Mouse (Mus musculus) heart, postnatal 36 days (tissue): ENCODE measurements around the gene Asphd2. TPM values are rescaled to one million over a fixed set of nuclear protein-coding genes. Genes with fewer than 3 reads are reported as not detected.
A peak's percentile ranks its signal among the peaks of the same experiment; 100 is the strongest.

Source experiments
- DNase-seq, 2 experiments: peaks; one replicate each; pipeline ENCODE4 v3.0.0; 2021 to 2022
- intact Hi-C: fragments of 180-260 bp; cut with DNase I; formaldehyde crosslinking; loops from one replicate; pipeline ENCODE4 v1.15.1; 2025
- total RNA-seq, 2 experiments: library from RNA; stranded (reverse); gene quantifications; 2 replicates each; pipeline ENCODE4 v1.2.3; 2021

Asphd2 gene
- total RNA-seq, 2 experiments from 2014 or later = 0.49 to 0.92 TPM

DNA sequence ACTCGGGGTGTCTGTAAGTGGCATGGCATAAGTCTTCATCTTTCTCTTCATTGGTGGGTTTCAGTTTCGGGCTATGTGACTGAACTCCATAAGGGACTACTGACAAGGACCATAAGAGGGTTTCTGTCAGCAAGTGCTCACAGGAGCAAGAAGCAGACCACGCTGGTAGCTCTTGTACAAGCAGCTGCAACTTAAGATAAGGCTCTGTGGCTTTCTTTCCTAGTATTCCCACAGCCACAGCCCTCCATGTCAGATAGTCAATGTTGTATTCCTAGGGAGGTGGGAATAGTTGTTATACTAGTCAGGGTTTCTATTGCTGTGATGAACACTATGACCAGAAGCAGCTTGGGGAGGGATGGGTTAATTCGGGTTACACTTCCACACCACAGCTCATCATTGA, 35.1 kb downstream of the Asphd2 start:
- no peak for DNase-seq
- intact Hi-C loops = no loop called here

DNA sequence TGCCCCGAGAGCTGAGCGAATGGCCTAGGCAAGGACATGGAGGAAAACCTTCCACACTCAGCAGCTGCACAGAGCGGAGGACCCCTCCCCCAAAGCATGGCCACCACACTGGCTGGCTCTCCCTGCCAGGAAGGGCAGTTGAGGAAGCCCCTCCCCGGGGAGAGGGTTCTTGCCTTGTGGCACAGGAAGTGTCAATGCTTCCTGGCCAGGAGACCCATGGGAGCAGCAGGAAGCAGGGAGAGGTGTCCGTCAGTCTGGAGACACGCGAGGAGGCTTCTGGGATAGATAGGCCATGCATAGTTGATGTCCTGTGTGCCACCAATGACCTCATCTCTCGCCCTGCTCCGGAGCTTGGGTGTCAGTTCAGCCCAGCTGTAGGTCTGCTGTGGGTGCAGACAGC, 38.3 kb downstream of the Asphd2 start:
- peak in 1 of 2 experiments; percentile 11 for DNase-seq
- intact Hi-C loops = loop anchor here (1.0 kb wide), 1 partner anchor 85 kb away; no protein-coding TSS in a partner anchor

DNA sequence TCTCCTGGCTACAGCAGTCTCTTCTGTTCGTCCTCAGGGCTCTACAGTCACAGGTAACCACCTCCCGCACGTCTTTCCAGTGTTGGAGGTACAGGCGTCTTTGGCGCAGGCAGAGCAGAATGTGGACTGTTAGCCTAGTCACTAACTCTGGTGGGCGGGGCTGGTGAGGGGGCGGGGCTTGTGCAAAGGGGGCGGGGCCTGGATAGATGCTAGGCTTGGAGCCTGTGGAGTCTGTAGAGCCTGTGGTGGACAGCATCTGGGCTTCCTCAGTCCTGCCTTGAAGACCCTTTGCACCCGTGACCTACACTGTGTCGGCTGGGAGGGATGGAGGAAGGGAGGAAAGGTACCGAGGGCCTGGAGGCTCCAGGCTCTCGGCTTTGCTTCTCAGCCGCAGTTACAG, 38.8 kb downstream of the Asphd2 start, which contains the start of gene Gm6583:
Gene Gm6583, minus strand, starts transcription at position 124 of the 400 bp plus-strand sequence.
- intact Hi-C loops = loop anchor here (1.0 kb wide), 1 partner anchor 85 kb away; no protein-coding TSS in a partner anchor
- DNase-seq = no peak

DNA sequence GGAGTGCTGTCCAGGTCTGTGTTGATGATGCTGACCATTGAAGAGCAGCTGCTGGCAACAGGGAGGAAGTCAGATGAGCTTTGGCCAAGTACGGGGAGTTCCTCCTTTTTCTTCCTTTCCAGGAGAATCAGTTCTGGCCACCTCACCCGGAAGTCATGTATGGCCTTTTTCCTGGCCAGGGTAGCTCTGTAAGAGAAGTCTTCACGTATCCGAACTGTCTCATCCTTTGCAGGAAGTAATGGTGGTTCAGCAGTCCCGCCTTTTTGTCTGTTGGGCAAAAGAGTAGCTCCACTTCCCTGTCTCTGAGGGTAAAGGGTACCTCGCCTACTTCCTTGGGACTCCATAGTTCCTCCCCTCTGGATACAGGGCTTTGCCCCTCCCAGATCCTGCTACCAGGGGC, 39.2 kb downstream of the Asphd2 start:
- peak in 1 of 2 experiments; percentile 16 for DNase-seq
- intact Hi-C loops = no loop called here

DNA sequence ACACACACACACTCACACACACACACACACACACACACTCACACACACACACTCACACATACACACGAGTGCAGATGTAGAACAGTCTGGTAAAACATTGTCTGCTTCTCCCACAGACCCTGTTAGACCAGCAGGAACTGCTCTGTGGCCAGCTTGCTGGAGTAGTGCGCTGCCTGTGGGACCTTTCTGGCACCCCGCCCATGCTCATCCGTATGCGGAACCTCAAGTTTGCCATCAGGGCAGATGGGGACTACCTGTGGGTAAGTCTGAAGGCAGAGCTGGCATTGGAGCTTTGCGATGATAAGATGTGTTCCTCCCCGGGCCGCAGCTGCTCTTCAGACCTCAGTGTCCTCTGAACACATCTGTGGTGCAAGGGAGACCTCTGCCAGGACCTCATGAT, 45.5 kb downstream of the Asphd2 start:
- intact Hi-C loops = no loop called here

DNA sequence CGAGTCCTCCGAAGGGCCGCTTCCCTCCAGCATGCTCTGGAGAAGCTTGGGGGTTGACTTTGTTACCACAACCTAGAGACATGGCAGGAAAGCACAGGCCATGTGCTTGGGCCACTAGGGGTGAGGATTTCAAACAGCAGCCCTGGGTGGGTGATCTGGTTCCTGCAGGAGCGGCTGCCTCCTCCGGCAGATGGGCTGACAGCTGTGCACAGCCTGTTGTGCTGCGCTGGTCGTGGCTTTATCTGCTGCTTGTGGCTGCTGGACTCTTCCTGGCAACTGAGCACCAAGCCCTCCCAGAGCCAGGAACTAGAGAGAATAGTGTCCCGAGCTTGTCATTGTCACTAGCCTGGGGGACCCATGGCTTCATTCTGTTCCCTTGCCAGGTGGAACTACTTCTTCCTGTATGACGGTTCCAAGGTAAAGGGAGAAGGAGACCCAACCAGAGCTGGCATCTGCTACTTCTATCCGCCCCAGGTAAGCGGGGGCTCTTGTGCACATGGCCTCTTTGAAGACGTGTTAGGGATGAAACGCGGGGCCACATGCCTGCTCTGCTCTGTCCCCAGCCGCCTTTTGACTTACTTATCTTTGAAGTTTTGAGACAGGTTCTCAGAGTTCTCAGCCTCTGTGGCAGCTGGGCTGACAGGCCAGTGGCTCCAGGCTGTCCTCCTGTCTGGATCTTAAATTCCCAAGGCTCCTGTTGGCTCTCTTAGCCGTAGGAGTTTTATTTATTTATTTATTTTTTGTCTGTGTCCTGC, 48.3 kb downstream of the Asphd2 start:
- intact Hi-C loops = no loop called here
- DNase-seq = peak in 1 of 2 experiments; percentile 11

More for the DNA sequence above, 45.5 kb downstream of the Asphd2 start:
- DNase-seq = no peak

DNA sequence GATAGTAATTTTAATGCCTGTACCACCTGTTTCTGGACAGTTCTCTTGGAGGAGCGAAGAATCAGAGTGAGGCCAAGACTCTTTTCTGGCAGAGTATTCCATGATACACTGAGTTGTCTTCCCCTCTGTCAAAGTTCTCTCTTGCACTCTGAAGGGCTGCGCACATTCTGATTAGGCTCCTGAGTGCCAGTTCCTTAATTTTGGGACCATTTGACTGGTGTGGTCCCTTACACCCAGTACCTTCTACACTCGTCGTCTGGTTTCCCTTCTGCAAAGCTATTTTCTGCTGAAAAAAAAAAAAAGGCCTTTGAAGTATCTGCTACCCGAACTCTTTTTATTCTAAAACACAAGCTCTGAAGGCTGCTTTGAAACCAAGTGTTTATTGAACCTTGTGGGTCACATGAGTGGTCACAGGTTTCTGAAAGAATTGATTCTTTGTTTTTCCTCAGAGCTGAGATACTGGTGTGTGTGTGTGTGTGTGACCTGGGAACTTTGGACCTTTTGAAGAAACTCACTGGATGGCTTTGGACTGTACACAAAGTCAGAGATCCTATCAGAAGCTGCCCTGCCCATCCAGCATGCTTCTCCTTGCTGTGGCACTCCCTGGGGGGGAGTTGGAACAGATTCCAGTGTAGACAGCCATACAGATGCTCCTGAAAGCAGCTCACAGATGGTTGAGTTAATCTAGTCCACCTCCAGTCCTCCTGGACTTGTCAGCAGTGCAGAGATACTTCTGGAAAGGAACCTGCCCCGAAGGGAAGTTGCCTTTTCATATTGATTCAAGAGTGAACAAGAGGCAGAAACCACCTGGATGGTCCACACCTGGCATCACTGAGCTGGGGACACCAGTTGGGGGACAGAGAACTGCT, 50.3 kb downstream of the Asphd2 start:
- intact Hi-C loops = loop anchor here (5.0 kb wide), 2 partner anchors 67 to 83 kb away; partner anchors contain the start of gene Tpst2
- DNase-seq = no peak

DNA sequence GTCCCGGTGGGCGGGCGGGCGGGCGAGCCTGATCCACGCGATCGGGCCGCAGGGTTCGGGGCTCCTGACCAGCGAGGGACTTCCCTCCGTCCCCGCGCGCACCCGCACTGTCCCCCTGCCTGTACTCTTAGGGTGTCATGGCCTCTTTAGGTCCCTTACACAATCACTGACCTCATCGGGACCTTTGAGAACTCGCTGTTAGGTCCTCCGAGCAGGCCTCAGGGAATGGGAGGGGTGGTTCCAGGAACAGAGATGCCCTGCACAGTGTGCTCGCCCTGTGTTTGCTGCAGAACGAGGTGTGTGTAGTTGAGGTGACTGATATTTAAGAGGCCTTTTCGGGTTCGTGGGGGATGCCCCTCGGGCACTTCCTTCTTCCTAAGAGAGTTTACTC, 51.5 kb downstream of the Asphd2 start:
- no peak for DNase-seq
- intact Hi-C loops = loop anchor here (5.0 kb wide), 2 partner anchors 66 to 84 kb away; partner anchors contain the start of gene Tpst2

DNA sequence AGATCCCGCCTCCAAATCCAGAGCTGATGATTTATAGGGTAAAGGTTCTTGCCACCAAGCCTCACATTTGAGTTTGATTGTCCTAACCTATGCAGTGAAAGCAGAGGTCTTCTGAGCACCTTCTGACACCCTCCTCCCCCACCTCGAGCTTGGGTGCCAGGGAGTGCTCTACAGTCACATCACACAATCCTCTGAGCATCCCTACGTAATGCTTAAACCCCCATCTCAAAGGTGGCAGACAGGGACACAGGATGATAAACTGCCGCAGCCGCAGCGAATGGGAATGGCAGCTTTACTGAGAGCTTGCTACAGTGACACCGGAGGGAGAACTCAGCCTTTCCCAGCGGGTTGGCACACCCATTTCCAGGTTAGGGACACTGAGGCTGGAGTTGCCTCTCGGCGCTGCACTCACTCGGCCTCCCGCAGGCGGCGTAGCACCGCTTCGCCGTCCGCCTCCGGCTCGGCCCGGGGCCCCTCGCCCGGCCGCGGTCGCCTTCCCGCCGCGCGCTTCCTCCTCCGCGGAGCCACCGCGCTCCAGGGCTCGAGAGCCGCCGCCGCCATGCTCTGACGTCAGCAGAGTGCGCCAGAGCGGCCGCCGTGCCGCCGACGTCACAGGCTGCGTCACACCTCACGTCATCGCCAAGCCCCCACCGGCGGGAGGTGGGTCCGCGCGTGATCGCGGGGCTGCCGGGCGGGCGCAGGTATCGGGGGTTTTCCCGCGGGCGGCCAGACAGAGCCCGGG, 52.0 kb downstream of the Asphd2 start, which contains the start of the genes Srrd and Hps4:
Gene Srrd, minus strand, starts transcription at position 578 of the 742 bp plus-strand sequence.
Gene Hps4, plus strand, starts transcription at position 621 of the 742 bp plus-strand sequence.
- peak; percentile 91 to 93 for DNase-seq

DNA sequence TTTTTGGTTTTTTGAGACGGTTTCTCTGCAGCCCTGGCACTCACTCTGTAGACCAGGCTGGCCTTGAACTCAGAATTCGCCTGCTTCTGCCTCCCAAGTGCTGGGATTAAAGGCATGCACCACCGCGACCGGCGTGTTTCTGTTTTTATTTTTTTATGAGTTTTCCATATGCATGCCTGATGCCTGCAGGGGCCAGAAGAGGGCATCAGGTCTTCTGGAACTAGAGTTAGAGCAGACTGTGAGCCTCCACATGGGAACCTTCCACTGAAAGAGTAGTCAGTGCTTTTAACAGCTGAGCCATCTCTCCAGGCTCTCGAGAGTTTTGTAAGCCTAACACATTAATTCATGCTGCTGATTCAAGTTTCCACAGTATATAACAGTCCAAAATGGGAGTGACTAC, 55.5 kb downstream of the Asphd2 start:
- intact Hi-C loops = no loop called here
- DNase-seq = no peak

More for the DNA sequence above, 52.0 kb downstream of the Asphd2 start, which contains the start of the genes Srrd and Hps4:
- intact Hi-C loops = loop anchor here (1.0 to 5.0 kb wide), 3 partner anchors 16 to 85 kb away; partner anchors contain the start of genes Tfip11 and Tpst2

DNA sequence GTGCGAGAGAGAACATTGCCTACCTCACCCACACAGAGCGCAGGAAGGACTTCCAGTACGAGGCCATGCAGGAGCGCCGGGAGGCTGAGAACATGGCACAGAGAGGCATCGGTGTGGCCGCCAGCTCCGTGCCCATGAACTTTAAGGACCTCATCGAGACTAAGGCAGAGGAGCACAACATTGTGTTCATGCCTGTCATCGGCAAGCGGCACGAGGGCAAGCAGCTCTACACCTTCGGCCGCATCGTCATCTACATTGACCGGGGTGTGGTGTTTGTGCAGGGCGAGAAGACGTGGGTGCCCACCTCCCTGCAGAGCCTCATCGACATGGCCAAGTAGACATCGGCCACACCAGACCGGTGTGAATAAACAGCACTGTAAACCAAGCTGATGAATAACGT, 57.7 kb downstream of the Asphd2 start:
- intact Hi-C loops = no loop called here
- no peak for DNase-seq

DNA sequence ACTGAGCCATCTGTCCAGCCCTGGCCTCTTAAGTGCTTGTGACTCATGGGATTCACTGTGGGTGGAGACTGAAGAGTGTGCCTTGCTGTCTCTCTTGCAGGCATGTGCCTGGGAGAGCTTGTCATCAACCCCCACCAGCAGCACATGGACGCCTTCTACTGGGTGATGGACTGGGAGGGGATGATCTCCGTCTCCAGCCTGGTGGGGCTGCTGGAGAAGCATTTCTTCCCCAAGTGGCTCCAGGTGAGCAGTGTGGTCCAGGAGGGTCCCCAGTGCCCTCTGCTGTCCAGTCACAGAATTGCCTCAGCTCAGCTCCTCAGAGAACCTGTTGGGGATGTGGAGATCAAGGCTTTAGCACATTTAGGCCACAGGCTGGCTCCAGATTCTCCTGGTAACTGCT, 59.2 kb downstream of the Asphd2 start:
- DNase-seq = peak; percentile 54 to 71
- intact Hi-C loops = loop anchor here (1.0 kb wide), 1 partner anchor 95 kb away; no protein-coding TSS in a partner anchor

Other genes starting within 250 kb of the Asphd2 start
- gene Cryba4, start 142.3 kb downstream of the Asphd2 start, total RNA-seq = 1 to 10 TPM; 6.0 to 9.8 TPM
- 1 to 10 TPM in 1 of 2 experiments, under 1 TPM in 1; 0.80 to 3.4 TPM for gene Crybb1, start 139.1 kb downstream of the Asphd2 start, total RNA-seq
- 10 to 100 TPM; 39.1 to 42.0 TPM for gene Tpst2, start 118.2 kb downstream of the Asphd2 start, total RNA-seq
- gene Tfip11, start 68.5 kb downstream of the Asphd2 start, total RNA-seq = 10 to 100 TPM; 17.9 to 21.7 TPM
- 1 to 10 TPM; 6.5 to 7.0 TPM for gene Srrd, start 51.8 kb downstream of the Asphd2 start, total RNA-seq
- gene Hps4, start 51.8 kb downstream of the Asphd2 start, total RNA-seq = 10 to 100 TPM; 12.4 to 12.5 TPM
- under 1 TPM in 1 of 2 experiments, not detected in 1; 0.17 TPM for gene Gm6583, start 38.8 kb downstream of the Asphd2 start, total RNA-seq
- gene Gm6588, start 54.6 kb upstream of the Asphd2 start, total RNA-seq = not detected
- gene Sez6l, start 182.3 kb upstream of the Asphd2 start, total RNA-seq = under 1 TPM; 0.11 to 0.14 TPM